Mouse (Mus musculus) layer of hippocampus, adult 8-10 months (tissue): Measurements from ENCODE around the gene Comt. TPM values are rescaled to one million over a fixed set of nuclear protein-coding genes. Genes with fewer than 3 reads are reported as not detected.
A peak's percentile ranks its signal among the peaks of the same experiment; 100 is the strongest.

Experiments used
- DNase-seq, 2 experiments: peaks; one replicate each; pipeline ENCODE4 v3.0.0; 2022; ENCODE audit warnings: low spot score in 2 of 2
- total RNA-seq, 4 experiments: library from RNA; stranded (reverse); gene quantifications; 2 replicates each; pipeline ENCODE4 v1.2.4; 2022

The Comt gene
- total RNA-seq, 4 experiments from 2014 or later, result 67.1 to 80.6 (median 76.9) TPM

- no peak for DNase-seq
Measured at GRCm38 (mm10) chr16:18411026-18411649, 15.5 kb downstream of the Comt start.

- no peak for DNase-seq
Measured at GRCm38 (mm10) chr16:18410418-18410817, 16.2 kb downstream of the Comt start.

- DNase-seq, result no peak
Measured at GRCm38 (mm10) chr16:18409776-18410175, 16.9 kb downstream of the Comt start.

- DNase-seq, result no peak
Measured at GRCm38 (mm10) chr16:18407912-18408311, 18.7 kb downstream of the Comt start.

- DNase-seq, result no peak
Measured at GRCm38 (mm10) chr16:18406293-18406692, 20.4 kb downstream of the Comt start.

GRCm38 (mm10) chr16:18405876-18406275 is 20.8 kb downstream of the Comt start:
- no peak for DNase-seq

- no peak for DNase-seq
Measured at GRCm38 (mm10) chr16:18405091-18405854, 21.4 kb downstream of the Comt start.

GRCm38 (mm10) chr16:18403285-18403684 is 23.4 kb downstream of the Comt start:
- no peak for DNase-seq

GRCm38 (mm10) chr16:18400472-18401216 is 26.0 kb downstream of the Comt start:
- no peak for DNase-seq

- no peak for DNase-seq
Measured at GRCm38 (mm10) chr16:18400028-18400427, 26.6 kb downstream of the Comt start.

GRCm38 (mm10) chr16:18396791-18397621 is 29.6 kb downstream of the Comt start:
- DNase-seq, result no peak

- DNase-seq, result no peak
Measured at GRCm38 (mm10) chr16:18396201-18396600, 30.5 kb downstream of the Comt start.

- DNase-seq, result no peak
Measured at GRCm38 (mm10) chr16:18395620-18396036, 31.0 kb downstream of the Comt start.

- DNase-seq, result no peak
Measured at GRCm38 (mm10) chr16:18394777-18395619, 31.7 kb downstream of the Comt start.

GRCm38 (mm10) chr16:18394056-18394455 is 32.6 kb downstream of the Comt start:
- no peak for DNase-seq

GRCm38 (mm10) chr16:18393595-18393994 is 33.1 kb downstream of the Comt start:
- DNase-seq, result no peak

GRCm38 (mm10) chr16:18392469-18393426 is 33.9 kb downstream of the Comt start:
- DNase-seq, result peak; percentile 67 to 76

GRCm38 (mm10) chr16:18391728-18392127 is 34.9 kb downstream of the Comt start:
- no peak for DNase-seq

GRCm38 (mm10) chr16:18391127-18391526 is 35.5 kb downstream of the Comt start:
- no peak for DNase-seq
